Mouse (Mus musculus) kidney, adult 2 months (tissue): ENCODE measurements around the gene 6430550D23Rik.

Experiments
- CTCF ChIP-seq: fragments of 200-500 bp; conservative IDR thresholded peaks from 2 replicates; pipeline ENCODE4 v1.5.1; 2011; ENCODE audit warnings: low read depth, mild to moderate bottlenecking, control low read depth, low read length, moderate library complexity, mixed read lengths; ENCODE audit not compliant: insufficient read depth, insufficient read length
- POLR2A ChIP-seq: fragments of 200-500 bp; IDR thresholded peaks from one replicate; pipeline ENCODE4 v1.6.1; 2011; ENCODE audit warnings: low read depth, low read length, control low read depth

DNA sequence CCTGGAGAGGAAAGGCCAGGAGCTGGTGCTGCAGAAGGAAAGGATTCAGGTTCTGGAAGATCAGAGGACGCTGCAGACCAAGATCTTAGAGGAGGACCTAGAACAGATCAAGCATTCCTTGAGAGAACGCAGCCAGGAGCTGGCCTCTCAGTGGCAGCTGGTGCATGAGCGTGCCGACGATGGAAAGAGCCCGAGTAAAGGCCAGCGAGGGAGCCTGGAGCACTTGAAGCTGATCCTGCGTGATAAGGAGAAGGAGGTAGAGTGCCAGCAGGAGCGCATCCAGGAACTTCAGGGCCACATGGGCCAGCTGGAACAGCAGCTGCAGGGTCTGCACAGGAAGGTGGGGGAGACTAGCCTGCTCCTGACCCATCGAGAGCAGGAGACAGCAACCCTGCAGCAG lies 16.6 kb downstream of the 6430550D23Rik start:
- TF ChIP-seq CTCF (no peak), POLR2A (no peak)
